Mouse (Mus musculus) frontal cortex, postnatal 14 days (tissue): ENCODE results near the gene Zfand2b.
A peak's percentile ranks its signal among the peaks of the same experiment; 100 is the strongest.

ENCODE experiments used
- DNase-seq, 2 experiments: peaks; one replicate each; pipeline ENCODE4 v3.0.0; 2022; ENCODE audit warnings: low spot score in 2 of 2

Gene Zfand2b

DNA sequence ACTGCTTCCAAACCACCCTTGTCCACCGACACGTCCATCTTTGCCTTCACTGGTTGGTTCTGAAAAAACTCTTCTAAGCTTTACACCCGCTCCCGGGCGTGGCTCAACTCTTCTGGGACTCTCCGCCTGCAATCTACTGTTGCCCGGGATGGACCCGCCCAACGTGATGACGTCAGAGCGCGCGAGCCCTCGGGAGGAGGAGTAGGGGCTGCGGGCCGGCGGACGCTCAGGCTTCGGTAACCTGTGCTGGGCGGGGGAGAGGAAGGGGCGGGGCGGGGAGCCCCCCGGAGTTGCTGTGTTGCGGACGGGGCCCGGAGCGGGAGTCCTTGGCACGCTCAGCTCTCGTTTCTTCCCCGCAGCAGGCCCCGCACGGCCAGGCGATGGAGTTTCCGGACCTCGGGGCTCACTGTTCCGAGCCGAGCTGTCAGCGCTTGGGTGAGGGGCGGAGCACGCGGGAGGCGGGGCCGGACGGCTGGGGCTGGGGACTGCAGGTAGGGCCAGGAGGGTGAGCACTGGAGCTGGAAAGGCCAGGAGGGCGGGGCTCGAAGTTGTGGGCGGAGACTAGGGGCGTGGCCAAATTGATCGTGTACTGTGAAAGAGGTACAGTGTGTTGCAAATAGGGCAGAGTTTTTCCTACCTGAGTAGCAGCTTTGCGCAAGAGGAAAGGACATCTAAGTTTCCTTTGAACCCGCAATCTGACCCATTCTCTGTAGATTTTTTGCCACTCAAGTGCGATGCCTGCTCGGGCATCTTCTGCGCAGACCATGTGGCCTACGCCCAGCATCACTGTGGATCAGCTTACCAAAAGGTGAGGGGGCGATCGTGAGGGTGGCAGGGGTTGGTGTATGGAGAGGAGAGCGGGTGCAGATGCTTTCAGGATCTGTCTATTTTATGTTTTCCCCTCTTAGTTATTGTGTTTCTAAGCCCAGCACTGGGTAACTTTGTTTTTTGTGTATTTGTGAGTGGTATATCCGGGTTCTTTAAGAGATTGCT, at the start of gene Zfand2b:
Gene Zfand2b (plus strand): TSS at position 175 of the 993 bp plus-strand sequence.
- peak; percentile 87 to 93 for DNase-seq

DNA sequence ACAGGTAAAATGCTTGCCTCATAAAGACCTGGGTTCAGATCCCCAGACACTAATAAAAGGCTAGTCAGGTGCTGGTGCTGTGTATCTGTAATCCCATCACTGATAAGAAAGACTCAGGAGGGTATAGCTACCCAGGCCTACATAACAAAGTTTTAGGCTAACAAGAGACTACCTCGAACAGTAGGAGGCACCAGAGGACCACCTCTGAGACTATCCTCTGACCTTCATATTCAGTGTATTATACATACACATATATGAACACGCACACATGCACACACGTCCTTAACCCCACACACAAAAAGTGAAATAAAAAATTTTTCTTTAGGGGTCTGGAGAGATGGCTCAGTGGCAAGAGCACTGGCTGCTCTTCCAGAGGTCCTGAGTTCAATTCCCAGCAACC, 46.2 kb upstream of the Zfand2b start:
- no peak for DNase-seq

DNA sequence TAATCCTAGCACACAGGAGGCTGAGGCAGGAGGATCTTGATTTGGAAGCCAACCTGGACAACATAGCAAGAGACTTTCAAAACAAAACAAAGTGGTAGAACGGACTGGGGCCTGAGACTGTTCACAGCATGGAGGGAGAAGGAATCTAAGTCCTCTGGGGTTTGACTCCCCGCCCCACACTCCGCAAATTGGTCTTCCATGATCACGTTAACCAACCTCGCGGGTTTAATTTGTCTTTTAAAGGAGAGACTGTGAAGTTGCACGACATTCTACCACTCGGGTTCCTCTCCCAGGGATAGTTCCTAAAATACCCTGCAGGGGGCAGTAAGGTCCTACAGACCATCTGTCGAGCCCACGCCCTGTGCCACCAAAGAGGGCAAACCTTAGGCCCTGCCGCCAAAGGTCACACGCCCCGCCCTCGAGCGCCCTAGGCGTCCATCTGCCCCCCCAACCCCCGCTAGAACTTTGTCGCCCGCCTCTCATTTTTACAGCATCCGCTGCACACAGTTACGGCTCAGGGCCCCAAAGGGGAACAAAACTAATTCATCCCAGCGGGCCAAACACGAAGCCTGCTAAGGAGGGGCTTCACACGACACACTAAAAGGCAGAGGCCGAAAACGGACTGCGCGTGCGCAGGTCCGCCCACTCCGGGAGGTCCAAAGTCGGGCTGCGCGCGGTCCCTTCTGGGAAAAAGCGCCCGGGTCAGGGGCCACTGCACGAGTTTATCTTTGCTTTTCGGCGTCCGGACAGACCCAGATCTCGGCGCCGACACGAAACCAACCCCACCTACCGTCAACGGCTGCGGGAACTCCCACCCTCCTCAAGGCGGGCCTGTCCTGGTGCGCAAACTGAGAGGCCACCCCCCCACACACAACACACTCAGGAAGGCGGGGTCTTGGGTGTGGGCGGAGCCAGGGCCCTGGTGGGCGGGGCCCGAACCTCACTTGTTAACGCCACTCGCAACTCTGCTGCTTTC, 43.8 kb upstream of the Zfand2b start, which contains the start of gene Nhej1:
Gene Nhej1 (minus strand): TSS at position 855 of the 976 bp plus-strand sequence.
- DNase-seq = peak; percentile 83 to 85

- DNase-seq = no peak
Observed at GRCm38 (mm10) chr1:75125418-75125817, 43.0 kb upstream of the Zfand2b start.

DNA sequence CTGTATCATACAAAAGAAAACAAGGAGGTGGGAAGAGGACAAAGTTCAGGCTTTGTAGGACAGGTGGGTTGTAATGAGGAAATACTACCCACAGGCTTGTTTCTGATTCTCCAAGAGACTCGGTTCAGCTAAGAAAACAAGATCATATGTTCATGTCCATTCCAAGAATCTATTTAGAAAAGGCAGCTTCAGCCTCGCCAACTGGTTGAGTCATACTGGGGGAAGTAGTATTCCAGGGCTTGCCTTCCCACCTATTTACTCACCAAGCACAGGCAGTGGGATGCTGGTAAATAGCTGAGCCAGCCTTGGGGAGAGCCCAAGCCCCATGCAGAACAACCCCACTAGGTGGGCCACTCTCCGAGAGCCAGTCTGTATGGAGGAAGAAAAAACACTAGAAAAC, 39.8 kb upstream of the Zfand2b start:
- DNase-seq = no peak

GRCm38 (mm10) chr1:75133421-75134207, 34.8 kb upstream of the Zfand2b start, which contains the start of gene Slc23a3:
Gene Slc23a3 (minus strand): TSS chr1:75133890.
- DNase-seq = no peak

- DNase-seq = no peak
Observed at GRCm38 (mm10) chr1:75136293-75136692, 32.2 kb upstream of the Zfand2b start.

DNA sequence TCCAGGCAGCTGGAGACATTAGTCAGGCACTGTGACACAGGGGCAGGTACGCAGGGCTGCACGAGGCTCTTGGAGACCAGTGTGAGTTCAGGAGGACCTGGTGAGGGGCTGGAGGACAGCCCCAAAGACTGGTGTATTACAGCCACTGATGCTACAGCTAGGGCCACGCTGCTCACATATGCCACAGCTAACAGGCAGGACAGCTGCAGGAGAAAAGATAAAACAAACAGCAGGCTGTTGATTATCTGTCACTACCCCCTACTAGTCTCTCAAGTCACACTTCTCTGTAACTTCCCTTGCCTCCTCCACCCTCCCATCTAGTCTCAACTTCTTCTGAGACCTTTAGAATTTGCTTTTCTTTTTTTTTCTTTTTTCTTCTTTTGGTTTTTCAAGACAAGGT, 31.7 kb upstream of the Zfand2b start:
- no peak for DNase-seq

GRCm38 (mm10) chr1:75138448-75138847, 30.0 kb upstream of the Zfand2b start:
- no peak for DNase-seq

DNA sequence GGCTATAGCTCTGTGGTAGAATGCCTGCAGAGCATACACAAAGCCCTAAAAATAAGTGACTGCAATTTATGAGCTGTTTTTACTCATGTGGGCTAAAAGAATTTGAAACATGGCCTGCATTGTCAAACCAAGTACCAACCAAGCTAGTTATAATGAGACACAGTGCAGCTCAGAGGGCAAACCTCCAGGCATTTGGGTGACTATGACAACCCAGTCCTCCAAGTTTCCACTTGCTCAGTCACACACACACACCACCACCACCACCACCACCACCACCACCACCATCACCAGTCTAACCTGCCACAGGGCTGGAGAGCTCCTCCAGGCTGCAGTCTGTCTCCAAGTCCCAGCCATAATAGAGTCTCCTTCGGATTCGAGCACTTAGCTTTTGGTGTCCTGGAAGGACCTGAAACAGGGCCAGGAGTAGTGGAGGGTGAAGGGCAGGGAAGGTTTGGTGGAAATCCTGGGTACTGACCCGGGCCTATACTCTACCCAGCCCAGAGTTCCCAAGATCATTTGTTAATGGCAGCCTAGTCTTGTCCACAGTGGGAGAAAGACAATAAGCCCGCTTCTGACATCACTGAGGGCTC, 27.8 kb upstream of the Zfand2b start:
- no peak for DNase-seq

DNA sequence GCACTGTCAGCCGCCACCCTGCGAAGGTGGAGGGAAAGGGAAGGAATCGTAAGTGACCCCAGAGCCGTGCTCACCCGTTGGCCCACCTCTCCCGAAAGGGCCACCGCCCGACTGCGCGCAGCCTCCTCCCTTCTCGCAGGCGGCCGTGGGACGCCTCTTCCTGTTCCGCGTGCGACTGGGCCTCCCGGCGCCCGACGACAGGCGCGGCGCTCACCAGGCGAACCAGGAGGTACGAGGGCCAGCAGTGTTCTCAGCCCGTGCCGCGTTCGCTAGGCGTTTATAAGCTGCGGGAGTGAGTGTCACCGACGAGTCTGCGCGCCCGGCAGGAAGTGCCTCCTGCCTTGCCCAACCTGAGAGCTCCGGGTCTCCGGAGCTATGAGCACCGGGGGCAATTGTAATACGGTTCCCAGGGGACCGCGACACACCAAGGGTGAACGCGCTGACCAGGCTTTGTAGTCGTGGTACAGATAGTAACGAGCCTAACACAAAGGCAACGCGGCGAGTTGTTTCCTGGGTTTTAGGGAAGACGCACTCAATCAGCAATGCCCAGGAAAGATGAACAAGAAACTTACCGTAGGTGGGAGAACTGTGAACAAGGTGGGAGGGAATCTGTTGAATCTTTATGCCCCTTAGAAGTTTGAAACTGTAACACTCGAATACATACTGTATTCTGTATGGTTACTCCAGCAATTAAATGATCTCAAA, 26.8 kb upstream of the Zfand2b start:
- peak in 1 of 2 experiments; percentile 52 for DNase-seq

DNA sequence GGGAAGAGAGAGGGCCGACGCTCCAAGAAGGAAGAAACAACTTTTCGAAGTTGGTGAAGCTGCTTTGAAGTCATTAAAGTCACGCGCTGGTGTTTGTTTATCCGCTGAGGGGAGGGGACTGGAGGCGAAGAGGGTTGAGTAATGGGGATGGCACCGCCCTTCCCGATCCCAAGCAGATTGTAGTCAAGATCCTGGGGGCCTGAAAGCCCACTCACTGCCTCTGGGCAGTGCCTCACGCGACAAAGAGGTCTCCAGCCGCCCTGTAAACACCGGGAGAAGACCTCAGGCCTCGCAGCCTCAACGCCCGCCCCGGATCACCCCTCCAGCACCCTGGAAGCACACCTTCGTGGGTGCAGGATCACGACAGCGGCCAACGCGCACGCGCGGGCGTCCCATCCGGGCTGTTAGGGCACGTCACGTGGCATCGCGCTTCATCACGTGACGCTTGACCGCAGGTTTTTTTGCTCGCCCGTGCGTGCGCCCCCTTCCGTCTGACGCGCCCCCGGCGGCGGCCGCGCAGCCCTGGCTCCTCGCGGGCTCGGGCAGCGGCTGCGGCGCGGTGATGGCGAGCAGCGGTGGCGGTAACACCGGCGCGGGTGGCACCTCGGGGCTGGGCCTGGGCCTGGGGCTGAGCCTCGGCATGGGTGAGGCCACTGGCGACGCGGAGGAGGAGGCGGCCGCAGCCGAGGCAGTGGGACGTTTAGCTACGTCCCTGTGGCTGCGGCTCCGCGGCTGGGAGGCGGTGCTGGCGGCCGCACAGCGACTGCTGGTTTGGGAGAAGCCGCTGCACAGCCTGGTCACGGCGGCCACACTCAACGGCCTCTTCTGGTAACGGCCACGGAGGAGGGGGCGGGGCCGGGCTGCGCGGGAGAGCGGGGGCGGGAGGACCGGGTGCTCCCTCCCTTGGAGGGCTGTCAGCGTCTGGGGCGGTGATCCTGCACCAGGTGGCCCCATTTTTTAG, 25.9 kb upstream of the Zfand2b start, which contains the start of the genes Cnppd1 and Retreg2:
Gene Cnppd1 (minus strand): TSS at position 411 of the 961 bp plus-strand sequence.
Gene Retreg2 (plus strand): TSS at position 478 of the 961 bp plus-strand sequence.
- peak; percentile 90 to 93 for DNase-seq

GRCm38 (mm10) chr1:75145589-75145988, 22.9 kb upstream of the Zfand2b start:
- DNase-seq = no peak

DNA sequence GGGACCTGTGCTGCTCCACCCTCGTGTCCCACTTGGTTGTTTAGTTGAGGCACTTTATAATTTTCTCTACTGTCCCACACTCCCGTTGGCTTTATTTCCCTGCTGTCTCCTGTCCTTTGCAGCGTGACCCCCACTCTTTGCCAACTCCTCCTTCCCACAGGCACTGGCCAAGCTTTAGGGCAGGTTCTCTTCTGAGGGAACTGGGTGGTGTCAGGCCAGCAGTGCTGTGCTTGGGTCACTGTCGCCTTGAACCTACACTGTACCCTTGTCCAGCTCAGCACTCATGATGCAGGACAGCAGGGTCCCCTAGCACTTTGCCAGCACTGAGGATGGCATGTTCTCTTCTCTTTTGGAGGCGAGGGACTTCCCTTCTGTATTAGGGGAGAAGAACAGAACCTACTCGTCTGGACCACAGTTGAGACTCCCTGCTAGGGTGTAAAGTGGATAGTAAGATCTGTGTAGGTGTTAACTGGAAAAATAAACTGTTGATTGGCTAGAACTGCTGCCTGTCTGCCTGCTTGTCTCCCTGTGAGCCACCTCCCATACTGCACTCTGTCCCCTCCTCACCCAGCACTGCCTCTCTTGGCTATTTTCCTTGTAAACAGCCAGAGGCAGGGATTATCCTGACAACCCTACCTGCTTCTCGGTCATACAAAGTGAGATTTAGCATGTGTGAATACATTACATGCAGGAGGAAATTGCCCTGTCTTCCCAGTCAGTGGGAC, 20.9 kb upstream of the Zfand2b start:
- DNase-seq = no peak

DNA sequence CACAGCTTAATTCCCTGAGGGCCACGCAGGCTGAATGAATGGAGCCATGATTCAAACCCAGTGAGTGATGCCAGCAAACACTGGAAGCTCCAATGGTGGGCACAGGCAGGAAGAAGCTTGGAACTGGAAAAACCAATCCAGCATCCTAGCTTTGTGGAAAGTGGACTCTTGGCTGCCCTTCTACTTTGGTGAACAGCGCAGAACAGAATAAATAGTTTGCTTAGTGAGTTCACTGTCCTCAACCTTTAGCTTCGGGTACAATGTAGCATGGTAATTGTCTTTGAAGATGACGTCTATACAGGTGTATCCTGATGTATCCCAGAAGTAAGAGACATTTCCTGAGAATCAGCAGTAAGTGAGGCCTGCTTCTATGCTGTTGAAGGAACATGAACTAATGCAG, 19.7 kb upstream of the Zfand2b start:
- no peak for DNase-seq

GRCm38 (mm10) chr1:75155837-75156236, 12.6 kb upstream of the Zfand2b start:
- no peak for DNase-seq

DNA sequence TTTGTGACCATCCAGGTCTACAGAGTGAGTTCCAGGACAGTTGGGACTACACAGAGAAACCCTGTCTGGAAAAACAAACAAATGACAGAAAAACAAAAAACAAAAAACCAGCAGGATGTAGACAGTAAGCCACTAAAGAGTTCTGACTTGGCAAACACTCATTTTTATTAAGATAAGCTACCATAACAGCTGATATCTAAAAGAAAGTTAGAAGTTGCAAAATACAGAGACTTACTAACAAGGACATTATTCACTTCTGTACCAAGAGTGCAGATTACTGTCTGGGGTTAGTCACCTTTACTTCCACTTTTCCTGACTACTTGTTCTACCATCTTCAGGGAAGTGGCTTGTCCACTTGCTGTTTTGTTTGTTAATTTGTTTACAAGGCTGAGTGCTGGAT, 9.5 kb upstream of the Zfand2b start:
- DNase-seq = no peak
